Mouse (Mus musculus): ENCODE results near the gene Ccdc28b. TPM values are rescaled to one million over a fixed set of nuclear protein-coding genes. Genes with fewer than 3 reads are reported as not detected.

The Ccdc28b gene
- polyA plus RNA-seq, 1 experiment from 2014 or later, result 75.0 TPM

DNA sequence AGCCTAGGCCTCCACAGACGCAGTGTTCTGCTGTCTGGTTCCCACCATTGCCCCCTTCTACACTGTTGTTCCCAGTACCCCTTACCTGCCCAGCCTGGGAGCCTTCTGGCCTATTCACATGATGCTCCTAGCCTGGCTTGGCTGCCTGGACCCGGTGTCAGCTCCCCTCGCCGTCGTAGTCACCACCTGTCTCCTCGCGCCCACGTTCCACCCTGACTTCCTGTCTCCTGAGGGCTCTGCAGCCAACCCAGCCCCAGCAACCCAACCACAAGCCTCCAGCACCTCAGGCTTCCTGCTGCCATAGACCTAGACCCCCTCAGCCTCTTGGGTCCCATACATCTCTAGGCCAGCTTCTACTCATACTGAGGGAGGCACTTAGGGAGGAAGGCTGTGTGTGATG is 50.3 kb downstream of the Ccdc28b start, which contains the start of gene Lck:
Lck (minus strand) TSS at position 212 of the 400 bp plus-strand sequence.
- Histone ChIP-seq H3K9me3 (no peaks in the 10 kb centered on the region), H3K36me3 (no peaks in the 10 kb centered on the region), H3K27ac (0 out of 2 replicates have a peak within 1 kb of the TSS, but pooled peaks have one; percentile 12), H3K27me3 (ENCODE audit: insufficient read depth, poor library complexity, severe bottlenecking) (peaks cover 5% of the 10 kb centered on the region; the same call in 1 of the 2 replicates), H3K4me1 (replicated peaks) (peaks cover 17% of the 10 kb centered on the region), H3K4me3 (no peak within 1 kb of the TSS)
- WGBS, result 91% methylated on average over 8 of the region's 8 CpGs
- no peak for DNase-seq (ENCODE audit: low spot score)

DNA sequence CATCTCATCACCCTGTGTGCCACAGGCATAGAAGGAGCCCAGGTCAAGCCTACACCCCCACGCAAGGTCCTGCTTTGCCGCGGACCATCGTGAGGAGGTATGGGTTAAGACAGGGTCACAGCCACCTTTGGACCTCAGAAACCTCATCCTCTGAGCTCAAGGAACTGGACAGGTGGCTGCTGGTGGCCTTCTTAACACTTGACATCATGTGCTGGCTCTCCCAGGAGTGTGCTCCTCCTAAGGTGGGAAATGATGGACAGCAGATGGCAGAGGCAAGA is 50.7 kb downstream of the Ccdc28b start:
- Histone ChIP-seq H3K36me3 (no peaks in the 10 kb centered on the region), H3K9me3 (no peaks in the 10 kb centered on the region), H3K4me3 (no peak overlapping the region), H3K27me3 (ENCODE audit: insufficient read depth, poor library complexity, severe bottlenecking) (peaks cover 3% of the 10 kb centered on the region; the same call in 1 of the 2 replicates), H3K4me1 (replicated peaks) (peaks cover 17% of the 10 kb centered on the region), H3K27ac (0 out of 2 replicates have a peak overlapping the region, but pooled peaks have one; percentile 12)
- DNase-seq (ENCODE audit: low spot score), result no peak
- WGBS, result 93% methylated on average over 4 of the region's 4 CpGs

DNA sequence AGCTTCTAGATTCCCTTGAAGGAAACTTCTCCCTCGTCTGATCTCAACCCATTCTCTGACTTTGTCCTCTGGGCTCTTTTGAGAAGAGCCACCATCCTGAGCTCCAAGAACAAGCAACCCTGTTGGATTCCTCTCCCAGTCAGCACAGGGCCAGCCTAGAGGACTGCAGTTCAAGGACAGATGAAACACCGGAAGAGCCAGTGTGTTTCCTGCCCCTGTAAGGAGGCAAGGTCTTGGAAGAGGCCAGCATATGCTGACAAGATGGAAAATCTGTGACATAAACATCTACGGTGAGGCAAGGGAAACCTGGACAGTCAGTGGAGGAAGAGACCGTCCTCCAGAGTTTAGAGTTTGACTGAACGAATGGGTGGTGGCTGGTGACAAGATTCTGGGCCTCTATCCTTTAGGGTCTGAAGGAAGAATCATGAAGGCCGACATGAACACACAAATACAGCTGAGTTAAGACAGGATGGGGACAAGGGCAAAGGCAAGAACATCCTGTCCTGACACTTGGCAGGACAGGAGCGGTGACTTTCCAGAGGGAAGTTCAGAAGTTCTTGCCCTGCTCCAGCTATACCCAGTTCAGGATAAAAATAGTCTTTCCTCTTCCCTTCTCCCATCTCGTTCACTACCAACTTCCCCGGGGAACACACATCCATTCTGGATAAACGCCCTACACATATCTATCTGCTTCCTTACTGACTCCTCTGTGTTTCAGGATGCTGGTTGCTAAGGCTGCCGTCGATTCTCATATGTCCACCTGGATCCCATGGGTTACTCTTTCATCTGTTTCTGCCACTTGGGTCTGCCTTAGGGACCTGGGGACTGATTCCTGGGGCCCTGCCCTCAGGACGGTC is 51.3 kb downstream of the Ccdc28b start:
- WGBS, result 88% methylated on average over 13 of the region's 13 CpGs
- Histone ChIP-seq H3K9me3 (no peaks in the 10 kb centered on the region), H3K36me3 (no peaks in the 10 kb centered on the region), H3K27me3 (ENCODE audit: insufficient read depth, poor library complexity, severe bottlenecking) (no peaks in the 10 kb centered on the region; the same call in 1 of the 2 replicates), H3K27ac (0 out of 2 replicates have a peak overlapping the region, but pooled peaks have one; percentile 12), H3K4me3 (no peak overlapping the region), H3K4me1 (replicated peaks) (peaks cover 16% of the 10 kb centered on the region)
- no peak for DNase-seq (ENCODE audit: low spot score)

DNA sequence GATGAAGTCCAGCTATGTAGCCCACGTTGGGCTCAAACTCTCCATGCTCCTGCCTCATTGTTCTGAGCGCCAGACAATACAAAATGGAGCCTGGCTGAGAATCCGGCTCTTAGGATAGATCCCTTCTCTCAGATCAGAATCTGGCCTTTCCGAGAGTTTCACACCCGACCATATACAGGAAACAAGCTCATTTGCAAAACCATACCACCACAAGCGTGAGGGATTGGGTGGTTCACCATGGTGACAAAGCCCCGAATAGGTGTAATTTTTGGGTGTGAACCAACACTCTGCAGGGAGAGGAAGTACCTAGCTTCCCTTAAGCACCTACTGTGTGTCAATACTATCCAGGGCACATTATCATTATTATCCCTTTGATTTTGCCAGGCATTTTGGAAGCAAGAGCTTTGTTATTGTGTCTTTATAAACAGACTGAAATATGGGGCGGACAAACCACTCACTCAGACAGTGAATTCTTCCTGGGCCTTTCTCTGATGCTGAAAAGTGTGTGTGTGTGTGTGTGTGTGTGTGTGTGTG is 52.1 kb downstream of the Ccdc28b start:
- Histone ChIP-seq H3K9me3 (no peaks in the 10 kb centered on the region), H3K27me3 (ENCODE audit: insufficient read depth, poor library complexity, severe bottlenecking) (no peaks in the 10 kb centered on the region; the same call in 1 of the 2 replicates), H3K4me1 (replicated peaks) (peaks cover 9% of the 10 kb centered on the region), H3K4me3 (no peak overlapping the region), H3K27ac (no peak overlapping the region), H3K36me3 (no peaks in the 10 kb centered on the region)
- no peak for DNase-seq (ENCODE audit: low spot score)
- 79% methylated on average over 8 of the region's 8 CpGs for WGBS

DNA sequence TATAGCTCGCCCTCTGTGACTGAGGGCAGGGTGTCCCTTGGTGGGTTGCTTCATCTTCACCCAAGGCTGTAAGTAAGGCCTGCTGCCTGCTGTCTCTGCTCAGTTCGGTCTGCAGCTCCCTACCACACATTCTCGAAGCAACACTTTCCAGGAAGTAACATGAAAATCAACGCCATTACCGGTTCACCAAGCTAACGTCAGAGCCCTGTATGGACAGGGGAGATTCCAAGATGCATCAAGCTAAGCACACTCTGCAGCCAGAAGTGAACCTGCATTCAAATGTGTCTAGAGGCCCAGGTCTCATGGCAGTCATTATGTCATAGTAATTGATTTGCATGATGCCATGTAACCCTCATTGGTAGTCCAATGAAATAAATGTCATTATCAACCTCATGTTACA is 53.7 kb downstream of the Ccdc28b start:
- WGBS, result 90% methylated on average over 6 of the region's 6 CpGs
- Histone ChIP-seq H3K4me3 (no peak overlapping the region), H3K9me3 (no peaks in the 10 kb centered on the region), H3K27me3 (ENCODE audit: insufficient read depth, poor library complexity, severe bottlenecking) (no peaks in the 10 kb centered on the region), H3K4me1 (replicated peaks) (peaks cover 3% of the 10 kb centered on the region), H3K36me3 (no peaks in the 10 kb centered on the region), H3K27ac (no peak overlapping the region)
- no peak for DNase-seq (ENCODE audit: low spot score)

Other genes with a start within 250 kb of the Ccdc28b start
- gene Zbtb8a, start 245.8 kb downstream of the Ccdc28b start, polyA plus RNA-seq (2016; fragmentation: Nextera tagmentation; extraction: Ambion mirVana), result 7.7 and 11.8 TPM in 2 replicates
- gene Zbtb8b, start 183.1 kb downstream of the Ccdc28b start, polyA plus RNA-seq (2016; fragmentation: Nextera tagmentation; extraction: Ambion mirVana), result 1.8 and 2.1 TPM in 2 replicates
- gene Bsdc1, start 162.4 kb downstream of the Ccdc28b start, polyA plus RNA-seq (2016; fragmentation: Nextera tagmentation; extraction: Ambion mirVana), result 22.2 and 24.8 TPM in 2 replicates
- not detected in 2 replicates for gene Tssk3, start 132.9 kb downstream of the Ccdc28b start, polyA plus RNA-seq (2016; fragmentation: Nextera tagmentation; extraction: Ambion mirVana)
- gene Fam229a, start 132.8 kb downstream of the Ccdc28b start, polyA plus RNA-seq (2016; fragmentation: Nextera tagmentation; extraction: Ambion mirVana), result 0.41 TPM in 1 of 2 replicates, not detected in the other
- 1,645 and 2,027 TPM in 2 replicates for gene Marcksl1, start 110.4 kb downstream of the Ccdc28b start, polyA plus RNA-seq (2016; fragmentation: Nextera tagmentation; extraction: Ambion mirVana)
- gene Hdac1, start 81.2 kb downstream of the Ccdc28b start, polyA plus RNA-seq (2016; fragmentation: Nextera tagmentation; extraction: Ambion mirVana), result 241 and 286 TPM in 2 replicates
- 6.5 and 6.6 TPM in 2 replicates for gene Lck, start 50.3 kb downstream of the Ccdc28b start, polyA plus RNA-seq (2016; fragmentation: Nextera tagmentation; extraction: Ambion mirVana)
- gene Fam167b, start 45.4 kb downstream of the Ccdc28b start, polyA plus RNA-seq (2016; fragmentation: Nextera tagmentation; extraction: Ambion mirVana), result 0.46 and 1.0 TPM in 2 replicates
- gene Eif3i, start 23.3 kb downstream of the Ccdc28b start, polyA plus RNA-seq (2016; fragmentation: Nextera tagmentation; extraction: Ambion mirVana), result 268 and 293 TPM in 2 replicates
- 226 and 229 TPM in 2 replicates for gene Tmem234, start 23.3 kb downstream of the Ccdc28b start, polyA plus RNA-seq (2016; fragmentation: Nextera tagmentation; extraction: Ambion mirVana)
- 0.90 and 1.3 TPM in 2 replicates for gene Dcdc2b, start 9.7 kb downstream of the Ccdc28b start, polyA plus RNA-seq (2016; fragmentation: Nextera tagmentation; extraction: Ambion mirVana)
- gene Iqcc, start 4.8 kb downstream of the Ccdc28b start, polyA plus RNA-seq (2016; fragmentation: Nextera tagmentation; extraction: Ambion mirVana), result 27.7 and 29.1 TPM in 2 replicates
- gene Txlna, start 17.1 kb upstream of the Ccdc28b start, polyA plus RNA-seq (2016; fragmentation: Nextera tagmentation; extraction: Ambion mirVana), result 90.1 and 108 TPM in 2 replicates
- gene Kpna6, start 48.8 kb upstream of the Ccdc28b start, polyA plus RNA-seq (2016; fragmentation: Nextera tagmentation; extraction: Ambion mirVana), result 14.5 and 16.4 TPM in 2 replicates
- gene Tmem39b, start 72.9 kb upstream of the Ccdc28b start, polyA plus RNA-seq (2016; fragmentation: Nextera tagmentation; extraction: Ambion mirVana), result 15.2 and 24.1 TPM in 2 replicates
- gene Khdrbs1, start 118.4 kb upstream of the Ccdc28b start, polyA plus RNA-seq (2016; fragmentation: Nextera tagmentation; extraction: Ambion mirVana), result 160 and 168 TPM in 2 replicates
- 230 and 278 TPM in 2 replicates for gene Ptp4a2, start 187.3 kb upstream of the Ccdc28b start, polyA plus RNA-seq (2016; fragmentation: Nextera tagmentation; extraction: Ambion mirVana)